Mouse (Mus musculus) small intestine, adult 2 months (tissue): ENCODE results near the gene Camk2n1.

Experiments used
- CTCF ChIP-seq: fragments of 200-500 bp; IDR thresholded peaks from 2 replicates; pipeline ENCODE4 v1.5.1; 2012; ENCODE audit warnings: low read depth, mild to moderate bottlenecking, control low read depth, inconsistent platforms, low read length, moderate library complexity, mixed read lengths; ENCODE audit not compliant: insufficient replicate concordance, insufficient read length; ENCODE audit errors: extremely low read depth
- POLR2A ChIP-seq: fragments of 200-500 bp; IDR thresholded peaks from 2 replicates; pipeline ENCODE4 v1.6.1; 2012; ENCODE audit warnings: low read depth, mild to moderate bottlenecking, control low read depth, inconsistent platforms, low read length, moderate library complexity

- TF ChIP-seq CTCF (no peak), POLR2A (no peak)
Measured at GRCm38 (mm10) chr4:138488241-138488640, 34.1 kb downstream of the Camk2n1 start.
